Mouse (Mus musculus) MEL (cell line): ENCODE data around the gene Nek4. TPM values are rescaled to one million over a fixed set of nuclear protein-coding genes. Genes with fewer than 3 reads are reported as not detected.

ENCODE experiments used
- DNase-seq: peaks from one replicate; pipeline ENCODE4 v3.0.0; 2011; ENCODE audit warnings: low read depth, low spot score
- H3K27ac ChIP-seq: 2 replicates; pipeline ENCODE4 v1.5.1; 2012; ENCODE audit warnings: low read depth, mild to moderate bottlenecking, control low read depth, low read length, moderate library complexity; ENCODE audit not compliant: control insufficient read depth
- H3K27me3 ChIP-seq, 2 experiments: fragments of 150-350 bp in 1 of 2; sonication (generic) in 1 of 2; 2 replicates each; pipeline ENCODE4 v1.6.1; 2012; ENCODE audit warnings: low read length in 2 of 2, mild to moderate bottlenecking in 2 of 2, improper control_type of control experiment in 1 of 2, moderate library complexity in 1 of 2; ENCODE audit not compliant: insufficient read depth in 2 of 2, control insufficient read depth in 1 of 2
- H3K36me3 ChIP-seq, 2 experiments: 2 replicates each; pipeline ENCODE4 v1.6.1; 2012 to 2014; ENCODE audit warnings: low read length in 2 of 2, improper control_type of control experiment in 1 of 2, inconsistent platforms in 1 of 2, mild to moderate bottlenecking in 1 of 2; ENCODE audit not compliant: insufficient read depth in 2 of 2, control insufficient read depth in 1 of 2
- H3K4me1 ChIP-seq, 2 experiments: fragments of 150-350 bp in 1 of 2; sonication (generic) in 1 of 2; 2 replicates each; pipeline ENCODE4 v1.6.1; 2012; ENCODE audit warnings: low read length in 2 of 2, improper control_type of control experiment in 1 of 2, mild to moderate bottlenecking in 1 of 2; ENCODE audit not compliant: insufficient read depth in 2 of 2, control insufficient read depth in 1 of 2
- H3K4me3 ChIP-seq, 2 experiments: fragments of 150-350 bp in 1 of 2; sonication (generic) in 1 of 2; 2 replicates each; pipeline ENCODE4 v1.5.1; 2012; ENCODE audit warnings: low read depth in 2 of 2, low read length in 2 of 2, mild to moderate bottlenecking in 2 of 2, moderate library complexity in 2 of 2, control low read depth in 1 of 2, improper control_type of control experiment in 1 of 2; ENCODE audit not compliant: control insufficient read depth in 1 of 2, insufficient read depth in 1 of 2
- H3K79me2 ChIP-seq: 2 replicates; pipeline ENCODE4 v1.6.1; 2012; ENCODE audit warnings: mild to moderate bottlenecking, low read length, moderate library complexity; ENCODE audit not compliant: control insufficient read depth, poor library complexity, insufficient read depth
- H3K9ac ChIP-seq: 2 replicates; pipeline ENCODE4 v1.6.1; 2012; ENCODE audit warnings: low read depth, mild to moderate bottlenecking, control low read depth, low read length, moderate library complexity; ENCODE audit not compliant: control insufficient read depth, poor library complexity, severe bottlenecking
- H3K9me3 ChIP-seq: fragments of 150-350 bp; sonication (generic); replicated peaks from 2 replicates; pipeline ENCODE4 v1.6.1; 2012; ENCODE audit warnings: mild to moderate bottlenecking, low read length, improper control_type of control experiment, moderate library complexity; ENCODE audit not compliant: insufficient read depth
- CHD1 ChIP-seq: IDR thresholded peaks from 2 replicates; pipeline ENCODE4 v1.6.1; 2012; ENCODE audit warnings: low read depth, mild to moderate bottlenecking, inconsistent platforms, low read length, improper control_type of control experiment
- CHD2 ChIP-seq: IDR thresholded peaks from 2 replicates; pipeline ENCODE4 v1.6.1; 2011; ENCODE audit warnings: low read length, improper control_type of control experiment
- ELF1 ChIP-seq: IDR thresholded peaks from 2 replicates; pipeline ENCODE4 v1.6.1; 2014; ENCODE audit warnings: low read depth, mild to moderate bottlenecking, inconsistent platforms, low read length, improper control_type of control experiment, moderate library complexity
- GATA1 ChIP-seq: IDR thresholded peaks from 2 replicates; pipeline ENCODE4 v1.6.1; 2011; ENCODE audit warnings: low read depth, low read length, improper control_type of control experiment
- HCFC1 ChIP-seq: IDR thresholded peaks from 2 replicates; pipeline ENCODE4 v1.6.1; 2012; ENCODE audit warnings: low read depth, mild to moderate bottlenecking, inconsistent platforms, low read length, improper control_type of control experiment, moderate library complexity
- JUND ChIP-seq: IDR thresholded peaks from 2 replicates; pipeline ENCODE4 v1.6.1; 2011; ENCODE audit warnings: low read depth, mild to moderate bottlenecking, improper control_type of control experiment, low read length
- MAX ChIP-seq: IDR thresholded peaks from 2 replicates; pipeline ENCODE4 v1.6.1; 2011; ENCODE audit warnings: low read length, improper control_type of control experiment
- MAZ ChIP-seq: IDR thresholded peaks from 2 replicates; pipeline ENCODE4 v1.6.1; 2012; ENCODE audit warnings: low read depth, mild to moderate bottlenecking, inconsistent platforms, low read length, improper control_type of control experiment
- MEF2A ChIP-seq: IDR thresholded peaks from 2 replicates; pipeline ENCODE4 v1.6.1; 2014; ENCODE audit warnings: low read depth, mild to moderate bottlenecking, inconsistent platforms, low read length, improper control_type of control experiment; ENCODE audit not compliant: poor library complexity, insufficient replicate concordance, severe bottlenecking; ENCODE audit errors: extremely low read depth
- MXI1 ChIP-seq: IDR thresholded peaks from 2 replicates; pipeline ENCODE4 v1.6.1; 2011; ENCODE audit warnings: mild to moderate bottlenecking, low read depth, low read length, improper control_type of control experiment
- MYB ChIP-seq: IDR thresholded peaks from 2 replicates; pipeline ENCODE4 v1.6.1; 2011; ENCODE audit warnings: mild to moderate bottlenecking, low read depth, low read length, improper control_type of control experiment
- NELFE ChIP-seq: IDR thresholded peaks from 2 replicates; pipeline ENCODE4 v1.6.1; 2011; ENCODE audit warnings: low read depth, low read length, improper control_type of control experiment
- NRF1 ChIP-seq: IDR thresholded peaks from 2 replicates; pipeline ENCODE4 v1.6.1; 2014; ENCODE audit warnings: low read depth, mild to moderate bottlenecking, inconsistent platforms, low read length, improper control_type of control experiment, moderate library complexity; ENCODE audit not compliant: poor library complexity, insufficient read depth, severe bottlenecking
- POLR2A ChIP-seq, 2 experiments: IDR thresholded peaks; 2 replicates each; pipeline ENCODE4 v1.6.1; 2011 to 2012; ENCODE audit warnings: low read length in 2 of 2, mild to moderate bottlenecking in 2 of 2, control low read depth in 1 of 2, improper control_type of control experiment in 1 of 2, low read depth in 1 of 2, moderate library complexity in 1 of 2; ENCODE audit not compliant: control insufficient read depth in 1 of 2, insufficient read depth in 1 of 2, poor library complexity in 1 of 2
- POLR2AphosphoS2 ChIP-seq: IDR thresholded peaks from 2 replicates; pipeline ENCODE4 v1.6.1; 2011; ENCODE audit warnings: low read length, improper control_type of control experiment
- POLR2AphosphoS5 ChIP-seq: IDR thresholded peaks from 2 replicates; pipeline ENCODE4 v1.6.1; 2012; ENCODE audit warnings: low read depth, borderline replicate concordance, mild to moderate bottlenecking, inconsistent platforms, low read length, moderate library complexity, mixed read lengths
- RCOR1 ChIP-seq: IDR thresholded peaks from 2 replicates; pipeline ENCODE4 v1.6.1; 2012; ENCODE audit warnings: low read depth, mild to moderate bottlenecking, inconsistent platforms, low read length, improper control_type of control experiment
- SIN3A ChIP-seq: IDR thresholded peaks from 2 replicates; pipeline ENCODE4 v1.6.1; 2012; ENCODE audit warnings: low read length, improper control_type of control experiment, inconsistent platforms
- TAL1 ChIP-seq: IDR thresholded peaks from 2 replicates; pipeline ENCODE4 v1.6.1; 2012; ENCODE audit warnings: mild to moderate bottlenecking, inconsistent platforms, low read length, moderate library complexity, mixed read lengths
- TCF12 ChIP-seq: IDR thresholded peaks from 2 replicates; pipeline ENCODE4 v1.6.1; 2014; ENCODE audit warnings: low read depth, mild to moderate bottlenecking, inconsistent platforms, low read length, improper control_type of control experiment, moderate library complexity
- UBTF ChIP-seq: IDR thresholded peaks from 2 replicates; pipeline ENCODE4 v1.6.1; 2012; ENCODE audit warnings: low read depth, mild to moderate bottlenecking, inconsistent platforms, low read length, improper control_type of control experiment, moderate library complexity, borderline replicate concordance; ENCODE audit not compliant: insufficient read depth
- ZNF384 ChIP-seq: IDR thresholded peaks from 2 replicates; pipeline ENCODE4 v1.6.1; 2012; ENCODE audit warnings: low read depth, mild to moderate bottlenecking, inconsistent platforms, low read length, improper control_type of control experiment
- polyA plus RNA-seq, 2 experiments: library from polyadenylated mRNA; stranded (reverse) in 1 of 2; unstranded in 1 of 2; fragments of >175 nt in 1 of 2; fragments of >200 nt in 1 of 2; gene quantifications; 2 replicates each; pipeline versions ENCODE4 v1.2.1 to v1.2.4; 2012; ENCODE audit warnings: low replicate concordance in 2 of 2, low read depth in 1 of 2; ENCODE audit not compliant: insufficient read length in 2 of 2, insufficient read depth in 1 of 2, missing spikeins in 1 of 2
- total RNA-seq: library from RNA; depleted of rRNA; stranded (reverse); fragments of 300-350 nt; gene quantifications from 2 replicates; pipeline ENCODE4 v1.2.3, GENCODE M21; 2012

Nek4 gene
- total and polyA plus RNA-seq, 3 experiments: 16.6 to 19.3 TPM; not detected in 1

DNA sequence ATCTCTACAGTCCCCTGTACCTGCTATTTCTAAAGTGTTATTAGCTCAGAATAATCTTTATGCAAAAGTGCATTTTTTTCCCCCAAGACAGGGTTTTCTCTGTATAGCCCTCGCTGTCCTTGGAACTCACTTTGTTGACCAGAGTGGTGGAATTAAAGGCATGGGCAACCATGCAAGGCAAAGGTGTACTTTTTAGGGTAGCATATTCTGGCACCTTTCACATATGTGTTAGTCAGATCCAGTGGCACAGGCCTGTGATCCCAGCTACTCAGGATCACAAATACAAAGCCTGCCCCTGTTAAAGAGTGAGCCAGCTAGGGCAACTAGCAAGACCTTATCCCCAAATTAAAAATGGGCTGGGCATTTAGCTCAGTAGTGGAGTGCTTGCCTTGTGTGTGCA is 9.2 kb downstream of the Nek4 start:
- H3K36me3 ChIP-seq: no peaks in the 10 kb centered on the region

GRCm38 (mm10) chr14:30974204-30974603 is 23.0 kb downstream of the Nek4 start:
- Histone ChIP-seq H3K9ac (no peak overlapping the region), H3K27me3 (no peaks in the 10 kb centered on the region)
- TF ChIP-seq RCOR1 (no peak), UBTF (no peak), NELFE (no peak), JUND (no peak), CHD1 (no peak)
- TF ChIP-seq, all 39 proteins: peak for 0
- no peak for DNase-seq
- Histone ChIP-seq H3K36me3 (no peaks in the 10 kb centered on the region), H3K27ac (no peak overlapping the region), H3K4me3 (no peak overlapping the region), H3K79me2 (no peaks in the 10 kb centered on the region), H3K4me1 (no peaks in the 10 kb centered on the region), H3K9me3 (no peaks in the 10 kb centered on the region)

More for the DNA sequence above, 9.2 kb downstream of the Nek4 start:
- H3K79me2 ChIP-seq: no peaks in the 10 kb centered on the region
- no peak for DNase-seq
- no peak overlapping the region for H3K4me3 ChIP-seq
- TF ChIP-seq UBTF (no peak), MAX (no peak), ZNF384 (no peak), MXI1 (no peak), NRF1 (no peak), GATA1 (no peak), ELF1 (no peak), POLR2A (IDR thresholded peaks at IDR 0.05; ENCODE audit: control insufficient read depth in 1 of 2, insufficient read depth in 1 of 2, low read depth in 1 of 2, low read length in 2 of 2, poor library complexity in 1 of 2) (no peak), HCFC1 (no peak), TCF12 (no peak), CHD2 (no peak), TAL1 (no peak)
- no peaks in the 10 kb centered on the region for H3K4me1 ChIP-seq
- H3K27ac ChIP-seq: no peak overlapping the region
- no peak overlapping the region for H3K9ac ChIP-seq
- H3K9me3 ChIP-seq: no peaks in the 10 kb centered on the region
- no peaks in the 10 kb centered on the region for H3K27me3 ChIP-seq

- Histone ChIP-seq H3K9me3 (no peaks in the 10 kb centered on the region), H3K9ac (no peak overlapping the region), H3K27me3 (no peaks in the 10 kb centered on the region), H3K4me3 (no peak overlapping the region), H3K79me2 (no peaks in the 10 kb centered on the region), H3K36me3 (no peaks in the 10 kb centered on the region), H3K4me1 (no peaks in the 10 kb centered on the region), H3K27ac (no peak overlapping the region)
- no peak for DNase-seq
- no peak for TF ChIP-seq MYB
- TF ChIP-seq POLR2AphosphoS5: no peak
- TF ChIP-seq SIN3A: no peak
- no peak for TF ChIP-seq POLR2AphosphoS2
- no peak for TF ChIP-seq UBTF
- TF ChIP-seq MAZ: no peak
- no peak for TF ChIP-seq TAL1
- TF ChIP-seq ZNF384: no peak
- TF ChIP-seq MEF2A: no peak
These were observed 25.0 kb downstream of the Nek4 start for GRCm38 (mm10) chr14:30976222-30976621.
